Comparison of ENCODE assay signal across 15 mouse cellular contexts in the genomic region with DNA sequence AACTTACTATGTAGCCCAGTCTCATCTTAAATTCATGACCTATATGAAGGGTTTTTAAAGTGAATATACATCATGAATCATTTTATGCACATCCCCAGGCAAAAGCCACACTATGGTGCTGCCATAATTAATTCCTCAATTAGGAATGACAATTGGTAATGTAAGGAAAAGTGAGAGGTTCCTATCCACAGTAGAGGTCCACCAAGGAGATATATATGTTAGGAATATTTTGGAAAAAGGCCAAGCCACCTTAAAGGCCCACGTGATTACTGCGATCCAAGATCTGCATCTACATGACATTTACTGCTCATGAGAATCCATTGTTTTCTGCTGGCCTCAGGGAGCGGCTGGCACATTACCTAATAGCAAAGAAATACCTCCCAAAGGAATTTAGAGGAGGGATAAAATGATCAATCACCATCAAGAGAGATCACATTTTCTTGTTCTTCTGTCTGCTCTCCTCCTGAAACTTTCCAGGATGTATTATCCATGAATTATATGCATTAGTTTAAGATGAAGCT. TPM values are rescaled to one million over a fixed set of nuclear protein-coding genes. Genes with fewer than 3 reads are reported as not detected.
DNase-seq lines count a peak whose midpoint lies in the region; ATAC-seq and TF ChIP-seq lines count a peak whose summit lies in the region.
"Had no signal": no experiment of that assay in that cellular context is flagged by ENCODE, and none has a peak within 500 bp of the region (broad histone marks: within the 10 kb centered on the region; RNA-seq: fewer than 3 reads in every experiment).

No protein-coding gene starts in this region.

- no peaks in the 10 kb centered on the region for H3K36me3 ChIP-seq in heart, embryonic 11.5 days (ENCODE audit: control insufficient read depth, insufficient read depth, low read length)
- peaks cover 2% of the 10 kb centered on the region for H3K36me3 ChIP-seq in heart, adult 2 months (ENCODE audit: control insufficient read depth, insufficient read depth, low read length)
- no peaks in the 10 kb centered on the region for H3K36me3 ChIP-seq in ES-Bruce4 (ENCODE audit: control insufficient read depth, insufficient read depth, low read length, poor library complexity, severe bottlenecking)
- H3K36me3 ChIP-seq in limb, embryonic 10.5 days, result no peaks in the 10 kb centered on the region
- H3K36me3 ChIP-seq: limb, embryonic 12.5 days had no signal

- H3K27ac ChIP-seq in heart, embryonic 11.5 days (ENCODE audit: low read depth, low read length), result peak overlapping the region; percentile 29; the same call in 1 of the 2 replicates
- no peak overlapping the region for H3K27ac ChIP-seq in heart, adult 2 months
- no peak overlapping the region for H3K27ac ChIP-seq in ES-Bruce4 (ENCODE audit: insufficient read depth, low read length)
- H3K27ac ChIP-seq in limb, embryonic 10.5 days, result peak overlapping the region; percentile 92

- no peaks in the 10 kb centered on the region for H3K9me3 ChIP-seq in heart, embryonic 11.5 days (replicated peaks; ENCODE audit: control insufficient read depth, low read length)
- no peaks in the 10 kb centered on the region for H3K9me3 ChIP-seq in ES-Bruce4 (replicated peaks; ENCODE audit: control insufficient read depth, insufficient read depth, low read length, poor library complexity, severe bottlenecking)
- H3K9me3 ChIP-seq in limb, embryonic 10.5 days (replicated peaks), result no peaks in the 10 kb centered on the region
- H3K9me3 ChIP-seq: limb, embryonic 12.5 days had no signal

- no peaks in the 10 kb centered on the region for H3K79me2 ChIP-seq in heart, adult 2 months (replicated peaks; ENCODE audit: control insufficient read depth, insufficient read depth, low read length)

- H3K4me1 ChIP-seq in heart, embryonic 11.5 days (ENCODE audit: control insufficient read depth, insufficient read depth, low read length), result peaks cover 18% of the 10 kb centered on the region
- H3K4me1 ChIP-seq in heart, adult 2 months (ENCODE audit: control insufficient read depth, insufficient read depth, low read length), result peaks cover 1% of the 10 kb centered on the region
- H3K4me1 ChIP-seq in ES-Bruce4 (ENCODE audit: control insufficient read depth, insufficient read depth, low read length), result no peaks in the 10 kb centered on the region
- H3K4me1 ChIP-seq in limb, embryonic 10.5 days, result peaks cover 27% of the 10 kb centered on the region

- no peak for TF ChIP-seq POLR2A in heart, adult 2 months (IDR thresholded peaks at IDR 0.05; ENCODE audit: insufficient read depth, low read depth, low read length)
- TF ChIP-seq POLR2A in ES-Bruce4 (IDR thresholded peaks at IDR 0.05; ENCODE audit: insufficient read depth, low read length), result no peak

- no peak for TF ChIP-seq CTCF in heart, adult 2 months (IDR thresholded peaks at IDR 0.05)
- no peak for TF ChIP-seq CTCF in ES-Bruce4 (IDR thresholded peaks at IDR 0.05; ENCODE audit: low read depth, low read length)

- 79% methylated on average over 3 of the region's 3 CpGs for WGBS in heart, embryonic 11.5 days (ENCODE audit: insufficient replicate concordance)
- 89% methylated on average over 3 of the region's 3 CpGs for WGBS in heart, adult 2 months
- 73% methylated on average over 3 of the region's 3 CpGs for WGBS in limb, embryonic 10.5 days

- H3K4me3 ChIP-seq in heart, embryonic 11.5 days (ENCODE audit: low read depth, low read length), result no peak overlapping the region
- H3K4me3 ChIP-seq in heart, adult 2 months, result no peak overlapping the region
- no peak overlapping the region for H3K4me3 ChIP-seq in ES-Bruce4 (ENCODE audit: low read depth, low read length)
- no peak overlapping the region for H3K4me3 ChIP-seq in limb, embryonic 10.5 days

- DNase-seq in heart, adult 2 months, result no peak
- DNase-seq in 416B (ENCODE audit: low read depth), result peak; percentile 19
- peak; percentile 26 for DNase-seq in limb, embryonic 10.5 days (ENCODE audit: low spot score)
- no peak for DNase-seq in layer of hippocampus, adult 9-11 months
- no peak for DNase-seq in left cerebral cortex, adult 9 months (ENCODE audit: low spot score in 2 of 2)
- DNase-seq: adrenal gland, postnatal 25 days; kidney, postnatal 25 days; right cerebral cortex, postnatal 4 days had no signal

- no peak for ATAC-seq in heart, embryonic 11.5 days (replicated peaks; ENCODE audit: insufficient number of reproducible peaks, low FRiP score, low TSS enrichment)
- ATAC-seq in megakaryocyte-erythroid progenitor cell, adult 5-6 weeks (replicated peaks; ENCODE audit: low FRiP score, low TSS enrichment, poor library complexity, severe bottlenecking), result no peak
- ATAC-seq: intestine, postnatal 0 days had no signal

- no peak for TF ChIP-seq EP300 in heart, adult 2 months (IDR thresholded peaks at IDR 0.05; ENCODE audit: insufficient read depth, low read depth, low read length)
- TF ChIP-seq EP300 in ES-Bruce4 (IDR thresholded peaks at IDR 0.05; ENCODE audit: insufficient read depth, low read depth, low read length), result no peak

- H3K9ac ChIP-seq in heart, embryonic 11.5 days (ENCODE audit: low read depth, low read length), result no peak overlapping the region
- H3K9ac ChIP-seq in heart, adult 2 months (ENCODE audit: low read depth, low read length), result no peak overlapping the region
- H3K9ac ChIP-seq in ES-Bruce4 (ENCODE audit: low read depth, poor library complexity, severe bottlenecking), result peak overlapping the region; percentile 99; the same call in 1 of the 2 replicates

- intact Hi-C loops in heart, adult 2 months (cut with DNase I), result no loop called here

- no peaks in the 10 kb centered on the region for H3K27me3 ChIP-seq in heart, embryonic 11.5 days (ENCODE audit: control insufficient read depth, insufficient read depth, low read length)
- H3K27me3 ChIP-seq in heart, adult 2 months (ENCODE audit: control insufficient read depth, insufficient read depth, low read length), result no peaks in the 10 kb centered on the region
- H3K27me3 ChIP-seq in ES-Bruce4 (ENCODE audit: control insufficient read depth, insufficient read depth, low read length, poor library complexity, severe bottlenecking), result no peaks in the 10 kb centered on the region
- no peaks in the 10 kb centered on the region for H3K27me3 ChIP-seq in limb, embryonic 10.5 days (ENCODE audit: low read depth, poor library complexity, severe bottlenecking)
- H3K27me3 ChIP-seq: limb, embryonic 12.5 days had no signal

- H3K4me2 ChIP-seq in heart, embryonic 11.5 days, result no peak overlapping the region; the same call in 1 of the 2 replicates

RNA-seq across cellular contexts. Expression of gene Hist1h4a, which starts 1.7 kb away (rescaled TPM):
- 1.0 TPM in 1 of 2 replicates, not detected in the other for polyA plus RNA-seq in heart, embryonic 11.5 days (2014; fragmentation: Nextera tagmentation; extraction: Ambion mirVana)
- 1 to 10 TPM; 6.2 to 7.2 TPM for total RNA-seq in heart, adult 2 months (2021)
- 0.47 TPM in 1 of 2 replicates, not detected in the other for polyA plus RNA-seq in heart, adult 2 months (2012; rRNA removed)
- 3.1 and 4.5 TPM in 2 replicates for polyA plus RNA-seq in ES-Bruce4 (2011; ENCODE audit: insufficient read depth, insufficient read length, low read depth, missing spikeins)
- polyA plus RNA-seq in limb, embryonic 10.5 days (2016; fragmentation: Nextera tagmentation; extraction: Ambion mirVana), result 0.51 and 0.62 TPM in 2 replicates
- total RNA-seq in megakaryocyte-erythroid progenitor cell, adult 5-6 weeks (2014; fragmentation: Nextera tagmentation), result 58.4 and 68.4 TPM in 2 replicates
- 328 and 432 TPM in 2 replicates for total RNA-seq in megakaryocyte-erythroid progenitor cell, adult 5-6 weeks (2017)
- polyA plus RNA-seq: stomach, embryonic 14.5 days had no signal

RNA-seq across cellular contexts. Expression of gene Hist1h4b, which starts 2.5 kb away (rescaled TPM):
- 2.2 and 2.7 TPM in 2 replicates for polyA plus RNA-seq in heart, embryonic 11.5 days (2014; fragmentation: Nextera tagmentation; extraction: Ambion mirVana)
- 10 to 100 TPM in 1 of 2 experiments, 1 to 10 TPM in 1; 4.9 to 11.3 TPM for total RNA-seq in heart, adult 2 months (2021)
- 1.1 TPM in 1 of 2 replicates, not detected in the other for polyA plus RNA-seq in heart, adult 2 months (2012; rRNA removed)
- 28.2 and 29.2 TPM in 2 replicates for polyA plus RNA-seq in ES-Bruce4 (2011; ENCODE audit: insufficient read depth, insufficient read length, low read depth, missing spikeins)
- 4.4 and 5.9 TPM in 2 replicates for polyA plus RNA-seq in limb, embryonic 10.5 days (2016; fragmentation: Nextera tagmentation; extraction: Ambion mirVana)
- 164 and 186 TPM in 2 replicates for total RNA-seq in megakaryocyte-erythroid progenitor cell, adult 5-6 weeks (2014; fragmentation: Nextera tagmentation)
- 396 and 733 TPM in 2 replicates for total RNA-seq in megakaryocyte-erythroid progenitor cell, adult 5-6 weeks (2017)

RNA-seq across cellular contexts. Expression of gene Hist1h3a, which starts 2.9 kb away (rescaled TPM):
- polyA plus RNA-seq in heart, embryonic 11.5 days (2014; fragmentation: Nextera tagmentation; extraction: Ambion mirVana), result 2.5 and 4.0 TPM in 2 replicates
- total RNA-seq in heart, adult 2 months (2021), result 1 to 10 TPM; 5.1 to 8.9 TPM
- not detected in 2 replicates for polyA plus RNA-seq in heart, adult 2 months (2012; rRNA removed)
- 5.4 TPM in 1 of 2 replicates, not detected in the other for polyA plus RNA-seq in ES-Bruce4 (2011; ENCODE audit: insufficient read depth, insufficient read length, low read depth, missing spikeins)
- 3.0 and 5.3 TPM in 2 replicates for polyA plus RNA-seq in limb, embryonic 10.5 days (2016; fragmentation: Nextera tagmentation; extraction: Ambion mirVana)
- 67.8 and 132 TPM in 2 replicates for total RNA-seq in megakaryocyte-erythroid progenitor cell, adult 5-6 weeks (2014; fragmentation: Nextera tagmentation)
- total RNA-seq in megakaryocyte-erythroid progenitor cell, adult 5-6 weeks (2017), result 285 and 495 TPM in 2 replicates

RNA-seq across cellular contexts. Expression of gene Hist1h1a, which starts 4.2 kb away (rescaled TPM):
- 0.31 and 0.67 TPM in 2 replicates for polyA plus RNA-seq in heart, embryonic 11.5 days (2014; fragmentation: Nextera tagmentation; extraction: Ambion mirVana)
- 1 to 10 TPM; 2.0 to 3.4 TPM for total RNA-seq in heart, adult 2 months (2021)
- polyA plus RNA-seq in heart, adult 2 months (2012; rRNA removed), result 0.21 and 0.26 TPM in 2 replicates
- 7.8 and 8.6 TPM in 2 replicates for polyA plus RNA-seq in ES-Bruce4 (2011; ENCODE audit: insufficient read depth, insufficient read length, low read depth, missing spikeins)
- polyA plus RNA-seq in limb, embryonic 10.5 days (2016; fragmentation: Nextera tagmentation; extraction: Ambion mirVana), result 2.1 and 4.0 TPM in 2 replicates
- total RNA-seq in megakaryocyte-erythroid progenitor cell, adult 5-6 weeks (2014; fragmentation: Nextera tagmentation), result 324 and 695 TPM in 2 replicates
- total RNA-seq in megakaryocyte-erythroid progenitor cell, adult 5-6 weeks (2017), result 1,816 and 2,974 TPM in 2 replicates
- polyA plus RNA-seq: urinary bladder, adult 2 months had no signal

RNA-seq across cellular contexts. Expression of gene Hist1h3b, which starts 7.2 kb away (rescaled TPM):
- 2.7 and 3.7 TPM in 2 replicates for polyA plus RNA-seq in heart, embryonic 11.5 days (2014; fragmentation: Nextera tagmentation; extraction: Ambion mirVana)
- total RNA-seq in heart, adult 2 months (2021), result 1 to 10 TPM; 6.4 to 8.0 TPM
- polyA plus RNA-seq in heart, adult 2 months (2012; rRNA removed), result 1.7 TPM in 1 of 2 replicates, not detected in the other
- polyA plus RNA-seq in ES-Bruce4 (2011; ENCODE audit: insufficient read depth, insufficient read length, low read depth, missing spikeins), result 5.0 and 9.4 TPM in 2 replicates
- 6.3 and 9.7 TPM in 2 replicates for polyA plus RNA-seq in limb, embryonic 10.5 days (2016; fragmentation: Nextera tagmentation; extraction: Ambion mirVana)
- total RNA-seq in megakaryocyte-erythroid progenitor cell, adult 5-6 weeks (2014; fragmentation: Nextera tagmentation), result 324 and 486 TPM in 2 replicates
- total RNA-seq in megakaryocyte-erythroid progenitor cell, adult 5-6 weeks (2017), result 276 and 731 TPM in 2 replicates

Comparison
In these comparisons a context has a peak if more than half of its experiments do, and no peak if none do; other contexts are left out.
1. H3K27ac ChIP-seq: peak in heart, embryonic 11.5 days (single experiment) and limb, embryonic 10.5 days (single experiment); none in heart, adult 2 months (single experiment) and ES-Bruce4 (single experiment).
2. DNase-seq: peak in 416B (single experiment) and limb, embryonic 10.5 days (single experiment); none in heart, adult 2 months (0 of 2), layer of hippocampus, adult 9-11 months (single experiment) and left cerebral cortex, adult 9 months (0 of 2).